Mouse (Mus musculus): ENCODE measurements around the gene Fam20a. TPM values are rescaled to one million over a fixed set of nuclear protein-coding genes. Genes with fewer than 3 reads are reported as not detected.

Gene Fam20a
- total and polyA plus RNA-seq, 2 experiments, result 6.9 to 30.6 TPM

GRCm38 (mm10) chr11:109714341-109715247, 7.5 kb downstream of the Fam20a start:
- Histone ChIP-seq H3K79me2 (ENCODE audit: control insufficient read depth, insufficient read depth, low read length) (peaks cover 42% of the 10 kb centered on the region), H3K4me3 (ENCODE audit: insufficient read depth, low read depth, low read length) (no peak overlapping the region), H3K27ac (replicated peaks; ENCODE audit: insufficient read depth, low read depth, low read length) (no peak overlapping the region), H3K4me1 (ENCODE audit: control insufficient read depth, insufficient read depth, low read length) (peaks cover 23% of the 10 kb centered on the region), H3K27me3 (ENCODE audit: control insufficient read depth, insufficient read depth, low read length) (no peaks in the 10 kb centered on the region), H3K36me3 (ENCODE audit: control insufficient read depth, insufficient read depth, low read length) (peaks cover 5% of the 10 kb centered on the region), H3K9ac (ENCODE audit: low read depth, low read length) (no peak overlapping the region)
- no peak for DNase-seq (ENCODE audit: extremely low read depth, low read depth, low spot score)
- WGBS, result 83% methylated on average over 17 of the region's 17 CpGs
- TF ChIP-seq CTCF (IDR thresholded peaks at IDR 0.05; ENCODE audit: low read depth, low read length) (no peak), POLR2A (IDR thresholded peaks at IDR 0.05; ENCODE audit: extremely low read depth, insufficient read depth, low read length) (no peak)

GRCm38 (mm10) chr11:109709501-109709900, 12.6 kb downstream of the Fam20a start:
- peak; percentile 91 for DNase-seq (ENCODE audit: extremely low read depth, low read depth, low spot score)
- H3K79me2 ChIP-seq (ENCODE audit: control insufficient read depth, insufficient read depth, low read length), result peaks cover 26% of the 10 kb centered on the region; the same call in 1 of the 2 replicates
- peaks cover 30% of the 10 kb centered on the region for H3K4me1 ChIP-seq (ENCODE audit: control insufficient read depth, insufficient read depth, low read length)
- WGBS, result 37% methylated on average over 5 of the region's 5 CpGs
- H3K4me3 ChIP-seq (ENCODE audit: insufficient read depth, low read depth, low read length), result no peak overlapping the region
- H3K9ac ChIP-seq (ENCODE audit: low read depth, low read length), result no peak overlapping the region
- peaks cover 3% of the 10 kb centered on the region; the same call in 1 of the 2 replicates for H3K36me3 ChIP-seq (ENCODE audit: control insufficient read depth, insufficient read depth, low read length)
- no peaks in the 10 kb centered on the region for H3K27me3 ChIP-seq (ENCODE audit: control insufficient read depth, insufficient read depth, low read length)
- peak overlapping the region; percentile 85 for H3K27ac ChIP-seq (replicated peaks; ENCODE audit: insufficient read depth, low read depth, low read length)
- TF ChIP-seq POLR2A (IDR thresholded peaks at IDR 0.05; ENCODE audit: extremely low read depth, insufficient read depth, low read length), result no peak
- no peak for TF ChIP-seq CTCF (IDR thresholded peaks at IDR 0.05; ENCODE audit: low read depth, low read length)

- WGBS, result 72% methylated on average over 4 of the region's 4 CpGs
- Histone ChIP-seq H3K4me1 (ENCODE audit: control insufficient read depth, insufficient read depth, low read length) (peaks cover 36% of the 10 kb centered on the region), H3K27me3 (ENCODE audit: control insufficient read depth, insufficient read depth, low read length) (no peaks in the 10 kb centered on the region), H3K9ac (ENCODE audit: low read depth, low read length) (no peak overlapping the region), H3K79me2 (ENCODE audit: control insufficient read depth, insufficient read depth, low read length) (peaks cover 21% of the 10 kb centered on the region; the same call in 1 of the 2 replicates), H3K36me3 (ENCODE audit: control insufficient read depth, insufficient read depth, low read length) (peaks cover 3% of the 10 kb centered on the region; the same call in 1 of the 2 replicates), H3K27ac (replicated peaks; ENCODE audit: insufficient read depth, low read depth, low read length) (peak overlapping the region; percentile 51; the same call in 1 of the 2 replicates), H3K4me3 (ENCODE audit: insufficient read depth, low read depth, low read length) (no peak overlapping the region)
- peak; percentile 83 for DNase-seq (ENCODE audit: extremely low read depth, low read depth, low spot score)
- TF ChIP-seq POLR2A (IDR thresholded peaks at IDR 0.05; ENCODE audit: extremely low read depth, insufficient read depth, low read length), result no peak
- TF ChIP-seq CTCF (IDR thresholded peaks at IDR 0.05; ENCODE audit: low read depth, low read length), result no peak
Observed at GRCm38 (mm10) chr11:109708786-109709185, 13.3 kb downstream of the Fam20a start.

GRCm38 (mm10) chr11:109707442-109707841, 14.6 kb downstream of the Fam20a start:
- H3K4me3 ChIP-seq (ENCODE audit: insufficient read depth, low read depth, low read length), result no peak overlapping the region
- H3K27me3 ChIP-seq (ENCODE audit: control insufficient read depth, insufficient read depth, low read length), result no peaks in the 10 kb centered on the region
- peaks cover 36% of the 10 kb centered on the region for H3K4me1 ChIP-seq (ENCODE audit: control insufficient read depth, insufficient read depth, low read length)
- H3K9ac ChIP-seq (ENCODE audit: low read depth, low read length), result no peak overlapping the region
- DNase-seq (ENCODE audit: extremely low read depth, low read depth, low spot score), result no peak
- 0 out of 2 replicates have a peak overlapping the region, but pooled peaks have one; percentile 15 for H3K27ac ChIP-seq (replicated peaks; ENCODE audit: insufficient read depth, low read depth, low read length)
- TF ChIP-seq POLR2A (IDR thresholded peaks at IDR 0.05; ENCODE audit: extremely low read depth, insufficient read depth, low read length) (no peak), CTCF (IDR thresholded peaks at IDR 0.05; ENCODE audit: low read depth, low read length) (no peak)
- H3K79me2 ChIP-seq (ENCODE audit: control insufficient read depth, insufficient read depth, low read length), result peaks cover 21% of the 10 kb centered on the region; the same call in 1 of the 2 replicates
- H3K36me3 ChIP-seq (ENCODE audit: control insufficient read depth, insufficient read depth, low read length), result no peaks in the 10 kb centered on the region
- WGBS, result 80% methylated on average over 3 of the region's 3 CpGs

- peak; percentile 85 for DNase-seq (ENCODE audit: extremely low read depth, low read depth, low spot score)
- Histone ChIP-seq H3K36me3 (ENCODE audit: control insufficient read depth, insufficient read depth, low read length) (no peaks in the 10 kb centered on the region), H3K27me3 (ENCODE audit: control insufficient read depth, insufficient read depth, low read length) (no peaks in the 10 kb centered on the region), H3K4me1 (ENCODE audit: control insufficient read depth, insufficient read depth, low read length) (peaks cover 43% of the 10 kb centered on the region), H3K4me3 (ENCODE audit: insufficient read depth, low read depth, low read length) (no peak overlapping the region), H3K27ac (replicated peaks; ENCODE audit: insufficient read depth, low read depth, low read length) (peak overlapping the region; percentile 60), H3K9ac (ENCODE audit: low read depth, low read length) (no peak overlapping the region), H3K79me2 (ENCODE audit: control insufficient read depth, insufficient read depth, low read length) (peaks cover 17% of the 10 kb centered on the region; the same call in 1 of the 2 replicates)
- TF ChIP-seq CTCF (IDR thresholded peaks at IDR 0.05; ENCODE audit: low read depth, low read length), result no peak
- no peak for TF ChIP-seq POLR2A (IDR thresholded peaks at IDR 0.05; ENCODE audit: extremely low read depth, insufficient read depth, low read length)
- WGBS, result 19% methylated on average over 4 of the region's 4 CpGs
Observed at GRCm38 (mm10) chr11:109706586-109706985, 15.5 kb downstream of the Fam20a start.

Measured in liver, adult 2 months (tissue).